Mouse (Mus musculus) bone marrow, adult 2 months (tissue): ENCODE measurements around the gene Tmpo.

ENCODE experiments used
- CTCF ChIP-seq: fragments of 200-500 bp; IDR thresholded peaks from 2 replicates; pipeline ENCODE4 v1.5.1; 2011; ENCODE audit warnings: low read length, control low read depth; ENCODE audit not compliant: control insufficient read depth, insufficient read depth
- POLR2A ChIP-seq: fragments of 200-500 bp; IDR thresholded peaks from 2 replicates; pipeline ENCODE4 v1.6.1; 2011; ENCODE audit warnings: low read depth, mild to moderate bottlenecking, control low read depth, low read length, borderline replicate concordance; ENCODE audit not compliant: control insufficient read depth

DNA sequence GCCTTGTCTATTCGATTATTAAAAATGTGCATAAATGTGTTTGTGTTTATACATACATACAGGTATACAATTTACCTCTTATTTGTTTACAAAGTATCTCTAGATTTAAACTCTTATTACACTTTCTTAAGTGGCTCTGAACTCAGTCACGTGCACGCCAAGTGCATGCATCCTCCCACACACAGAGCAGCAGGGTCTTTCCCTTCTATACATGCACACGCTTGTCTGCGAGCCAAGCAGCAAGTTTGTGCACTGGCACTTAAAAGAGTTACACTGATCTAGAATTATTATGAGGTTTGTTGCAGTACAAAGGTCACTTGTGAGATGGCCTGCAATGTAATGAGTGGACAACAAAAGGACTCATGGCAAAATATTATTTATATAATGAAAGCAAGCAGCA is 20.1 kb downstream of the Tmpo start:
- TF ChIP-seq POLR2A (no peak), CTCF (no peak)
